Mouse (Mus musculus) heart, postnatal 36 days (tissue): ENCODE data around the gene Ctsw. TPM values are rescaled to one million over a fixed set of nuclear protein-coding genes. Genes with fewer than 3 reads are reported as not detected.

Experiments
- DNase-seq, 2 experiments: peaks; one replicate each; pipeline ENCODE4 v3.0.0; 2021 to 2022
- intact Hi-C: fragments of 180-260 bp; cut with DNase I; formaldehyde crosslinking; loops from one replicate; pipeline ENCODE4 v1.15.1; 2025
- total RNA-seq, 2 experiments: library from RNA; stranded (reverse); gene quantifications; 2 replicates each; pipeline ENCODE4 v1.2.3; 2021

Ctsw gene
- total RNA-seq, 2 experiments from 2014 or later: 0.43 TPM; not detected in 1

DNA sequence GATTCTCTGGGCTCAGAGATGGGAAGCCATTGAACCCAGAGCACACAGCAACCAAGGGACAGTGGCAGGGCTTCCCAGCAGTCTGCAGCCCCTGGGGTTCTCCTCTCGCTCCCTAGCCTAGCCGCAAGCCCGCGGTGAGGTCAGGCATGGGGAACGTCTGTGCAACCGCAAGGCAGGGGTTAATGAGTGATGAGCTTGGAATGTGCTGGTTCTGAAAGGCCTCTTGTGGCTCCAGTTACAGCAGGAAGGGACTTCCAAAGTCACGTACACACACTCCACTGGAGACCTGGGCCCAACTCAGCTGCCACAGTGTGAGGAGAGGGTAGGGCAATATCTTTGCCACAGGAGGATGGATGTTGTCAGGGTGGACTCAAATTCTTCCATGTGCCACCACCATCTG is 23.4 kb downstream of the Ctsw start:
- no peak for DNase-seq
- intact Hi-C loops: no loop called here

DNA sequence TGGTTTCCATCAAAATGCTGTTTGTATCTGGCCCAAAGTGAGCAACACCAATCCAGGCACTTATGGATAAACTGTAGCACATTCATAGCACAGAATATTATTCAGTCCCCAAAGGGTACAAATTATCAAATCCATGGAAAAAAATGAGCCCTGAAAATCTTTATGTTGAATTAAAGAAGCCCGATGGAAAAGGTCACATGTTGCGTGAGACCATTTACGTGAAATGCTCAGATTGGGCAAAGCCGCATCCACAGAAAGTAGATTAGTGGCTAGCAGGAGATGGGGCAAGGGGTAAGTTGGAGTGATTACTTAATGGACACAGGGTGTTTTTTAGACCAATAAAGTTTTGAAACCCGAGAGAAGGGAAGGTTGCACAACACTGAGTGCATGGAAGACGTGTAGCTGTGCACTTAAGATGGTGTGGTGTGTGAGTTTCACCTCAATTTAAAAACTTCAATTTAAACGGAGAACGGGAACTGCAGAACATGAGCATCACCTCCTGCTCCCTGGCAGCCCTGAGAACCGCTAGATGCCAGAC is 23.9 kb downstream of the Ctsw start:
- DNase-seq: no peak
- intact Hi-C loops: no loop called here

DNA sequence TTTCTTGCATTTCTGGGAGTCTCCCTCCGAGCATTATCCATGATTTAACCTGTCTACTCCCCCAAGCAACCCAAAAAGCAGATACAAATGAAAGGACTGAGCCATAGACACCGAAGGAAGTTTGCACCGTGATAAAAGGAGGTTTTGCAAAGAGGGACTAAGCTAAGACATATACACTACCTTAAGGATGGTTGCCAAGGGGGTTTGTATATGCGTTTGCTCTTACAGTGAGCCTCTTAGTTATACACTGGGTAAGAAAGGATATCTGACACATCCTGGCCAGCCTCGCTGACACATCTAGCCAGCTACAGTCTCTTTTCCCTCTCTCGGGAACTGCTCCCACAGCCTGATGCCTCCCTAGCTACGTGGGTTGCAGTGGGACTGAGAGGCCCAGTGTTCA is 34.4 kb downstream of the Ctsw start:
- DNase-seq: no peak
- intact Hi-C loops: loop anchor here (1.0 to 5.0 kb wide), 3 partner anchors 21 to 133 kb away; partner anchors contain the start of genes Ap5b1 and Mus81

DNA sequence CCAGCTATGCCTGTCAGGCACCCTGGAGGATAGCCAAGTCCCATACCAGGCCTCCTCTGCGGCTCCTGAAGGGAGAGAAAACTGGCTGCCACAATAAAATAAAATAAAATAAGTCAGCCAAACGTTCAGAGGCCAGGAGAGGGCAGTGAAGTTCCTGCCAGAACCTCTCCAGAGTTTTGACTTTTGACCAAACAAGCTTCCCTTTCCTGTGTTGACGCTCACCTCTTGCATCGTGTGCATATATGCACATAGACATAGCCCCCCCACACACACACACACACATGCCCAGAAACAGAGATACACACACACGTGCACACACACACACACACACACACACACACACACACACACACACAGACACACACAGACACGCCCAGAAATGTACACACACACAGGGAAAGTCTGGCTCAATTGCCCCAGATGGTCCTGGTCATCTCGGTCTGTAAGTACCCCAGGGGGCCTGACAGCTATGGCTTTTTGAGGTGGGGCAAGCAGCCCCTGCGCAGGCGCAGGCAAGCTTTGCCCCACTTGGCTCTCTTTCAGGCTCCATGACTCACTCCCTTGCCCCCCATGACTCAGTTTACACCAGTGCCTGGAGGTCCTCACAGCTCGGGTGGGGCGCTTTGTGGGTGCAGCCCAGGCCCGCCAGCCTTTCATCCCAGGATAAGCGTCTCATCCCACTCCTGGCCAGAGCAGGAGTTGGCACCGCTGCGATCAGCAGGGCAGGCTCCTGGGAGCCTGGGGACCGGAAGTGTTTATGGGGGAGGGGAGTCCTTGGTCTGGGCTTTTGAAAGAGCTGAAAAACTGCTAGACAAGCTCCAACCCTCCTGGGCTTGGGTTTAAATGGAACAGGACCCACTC is 35.1 kb downstream of the Ctsw start:
- DNase-seq: peak; percentile 45 to 64
- intact Hi-C loops: loop anchor here (1.0 to 5.0 kb wide), 3 partner anchors 22 to 134 kb away; partner anchors contain the start of genes Ap5b1 and Mus81

DNA sequence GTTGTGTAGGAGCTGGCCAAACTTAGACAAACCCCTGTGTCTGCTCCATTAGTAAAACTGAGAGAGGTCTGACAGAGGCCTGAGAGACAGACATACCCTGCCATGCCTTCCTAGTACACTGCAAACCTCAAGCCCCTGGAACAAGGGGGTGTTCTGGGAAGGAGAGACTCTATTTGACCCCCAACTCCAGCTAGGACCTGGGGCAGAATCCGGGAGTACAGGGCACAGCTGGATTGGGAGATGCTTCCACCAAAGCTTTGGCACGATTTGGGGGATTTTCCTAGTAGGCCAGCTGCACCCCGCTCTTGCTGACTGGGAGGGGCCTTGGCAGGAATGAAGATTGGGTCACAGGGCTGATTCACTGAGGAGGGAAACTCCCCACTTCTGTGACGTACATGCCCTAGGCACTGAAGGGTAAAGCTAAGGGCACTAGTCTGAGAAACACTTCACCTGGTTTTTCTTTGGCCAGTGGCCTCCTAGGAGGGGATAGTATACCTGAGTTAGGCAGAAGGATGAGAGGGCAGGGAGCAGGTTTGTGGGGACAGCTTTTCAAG is 36.3 kb downstream of the Ctsw start:
- DNase-seq: peak in 1 of 2 experiments; percentile 24

DNA sequence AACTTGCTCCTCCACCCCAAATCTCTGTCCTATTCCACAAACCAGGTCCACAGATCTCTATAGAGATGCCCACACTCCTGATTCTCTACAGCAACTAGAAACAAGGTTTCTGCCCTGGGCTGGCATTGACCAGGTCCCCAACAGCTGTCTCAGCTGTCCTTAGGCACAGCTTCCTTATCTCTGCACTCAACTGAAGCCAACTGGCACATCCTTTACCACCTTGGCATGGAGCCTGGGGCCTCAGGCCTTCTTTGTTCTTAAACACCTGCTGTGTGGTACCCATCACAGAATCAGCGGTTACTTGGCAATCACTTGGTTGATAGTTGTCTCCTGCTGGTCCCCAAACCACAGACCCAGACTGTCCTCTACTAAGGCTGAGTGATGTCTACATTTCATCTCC is 37.9 kb downstream of the Ctsw start:
- peak in 1 of 2 experiments; percentile 7 for DNase-seq
- intact Hi-C loops: loop anchor here (5.0 kb wide), 1 partner anchor 137 kb away; the partner anchor contains the start of gene Ap5b1

More for the DNA sequence above, 36.3 kb downstream of the Ctsw start:
- intact Hi-C loops: loop anchor here (5.0 kb wide), 1 partner anchor 135 kb away; the partner anchor contains the start of gene Ap5b1

DNA sequence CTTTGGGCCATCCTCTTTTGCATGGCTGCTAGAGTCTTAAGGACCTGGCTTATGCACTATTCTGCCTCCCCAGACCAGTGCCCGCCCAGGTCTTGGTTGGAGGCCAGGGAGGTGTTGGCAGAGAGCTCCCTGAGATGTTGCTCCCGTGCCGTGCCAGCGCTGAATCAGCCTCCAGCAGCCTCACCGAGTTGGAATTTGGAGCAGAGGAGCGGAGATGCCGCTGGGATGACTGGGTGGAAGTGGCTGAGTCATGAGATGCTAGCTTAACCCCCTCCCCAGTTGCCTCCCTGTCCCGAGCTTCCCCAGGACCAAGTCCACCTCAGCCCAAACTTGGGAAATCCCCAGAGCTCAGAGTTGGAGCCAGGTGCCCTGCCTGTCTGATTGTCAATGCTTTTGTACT is 38.5 kb downstream of the Ctsw start:
- intact Hi-C loops: loop anchor here (5.0 kb wide), 2 partner anchors 93 to 137 kb away; partner anchors contain the start of genes Ap5b1 and Catsper1
- DNase-seq: peak in 1 of 2 experiments; percentile 53

DNA sequence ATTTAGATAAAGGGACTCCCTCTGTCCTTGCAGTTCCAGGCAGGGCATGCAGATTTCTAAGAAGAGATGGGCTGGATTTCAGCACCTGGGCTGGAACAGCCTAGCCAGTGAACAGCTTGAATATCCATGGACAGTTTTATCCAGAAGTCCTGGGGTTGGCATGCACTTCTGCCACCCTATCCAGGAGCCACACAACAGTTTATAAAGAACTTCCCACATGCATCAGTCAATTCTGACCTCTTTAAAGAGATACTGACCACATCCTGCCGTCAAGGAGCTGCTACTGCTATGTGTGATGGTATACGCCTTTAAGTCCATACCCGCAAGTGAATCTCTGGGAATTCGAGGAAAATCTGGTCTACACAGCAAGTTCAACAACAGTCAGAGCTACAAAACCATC is 39.1 kb downstream of the Ctsw start:
- intact Hi-C loops: loop anchor here (5.0 kb wide), 1 partner anchor 92 kb away; the partner anchor contains the start of gene Catsper1
- DNase-seq: no peak

DNA sequence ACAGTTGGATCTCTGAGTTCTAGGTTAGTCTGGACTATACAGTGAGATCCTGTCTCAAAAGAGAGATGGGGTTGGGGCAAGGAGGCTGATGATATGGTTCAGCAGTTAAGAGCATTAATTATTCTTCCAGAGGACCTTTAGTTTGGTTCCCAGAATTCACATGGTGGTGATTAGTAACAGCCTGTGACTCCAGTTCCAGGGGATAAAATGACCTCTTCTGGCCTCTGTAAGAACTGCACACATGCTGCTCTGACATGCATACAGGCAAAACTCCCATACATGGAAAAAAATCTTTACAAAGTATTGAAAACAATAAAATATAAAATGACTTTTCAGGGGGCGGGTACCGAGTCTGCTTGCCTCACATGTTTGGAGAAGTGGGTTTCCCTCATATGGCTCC is 40.2 kb downstream of the Ctsw start:
- intact Hi-C loops: loop anchor here (5.0 kb wide), 1 partner anchor 91 kb away; the partner anchor contains the start of gene Catsper1
- peak in 1 of 2 experiments; percentile 40 for DNase-seq

DNA sequence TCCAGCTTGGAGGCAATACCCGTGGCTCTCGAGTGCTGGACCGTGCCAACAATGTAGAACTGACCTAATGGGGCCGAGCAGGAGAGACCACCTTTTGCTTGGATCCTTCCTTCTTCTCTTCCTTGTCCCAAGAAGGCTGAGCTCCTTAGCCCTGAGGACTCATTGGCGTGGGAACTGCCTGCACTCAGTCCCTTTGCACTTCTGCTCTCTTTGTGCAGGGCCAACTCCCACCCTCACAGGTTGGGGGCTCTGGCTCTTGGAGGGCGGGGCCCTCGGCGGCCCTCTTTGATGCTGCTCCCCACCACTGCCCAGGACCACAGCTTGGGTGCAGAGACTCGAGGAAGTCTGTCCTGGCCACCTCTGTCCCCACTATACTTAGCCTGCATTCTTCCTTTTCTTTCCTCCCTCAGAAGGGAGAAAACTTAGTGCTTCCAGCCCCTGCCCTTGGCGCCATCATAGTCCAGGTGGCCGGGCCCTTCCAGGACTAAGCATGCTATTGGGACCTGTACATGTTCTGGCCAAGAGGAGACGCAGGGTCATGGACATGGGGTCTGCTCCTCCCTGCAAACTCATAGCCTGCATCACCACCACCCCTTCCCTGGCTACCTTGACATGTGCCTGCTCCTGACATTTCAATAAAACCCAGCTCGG is 41.5 kb downstream of the Ctsw start:
- no peak for DNase-seq
- intact Hi-C loops: loop anchor here (5.0 kb wide), 1 partner anchor 89 kb away; the partner anchor contains the start of gene Catsper1

DNA sequence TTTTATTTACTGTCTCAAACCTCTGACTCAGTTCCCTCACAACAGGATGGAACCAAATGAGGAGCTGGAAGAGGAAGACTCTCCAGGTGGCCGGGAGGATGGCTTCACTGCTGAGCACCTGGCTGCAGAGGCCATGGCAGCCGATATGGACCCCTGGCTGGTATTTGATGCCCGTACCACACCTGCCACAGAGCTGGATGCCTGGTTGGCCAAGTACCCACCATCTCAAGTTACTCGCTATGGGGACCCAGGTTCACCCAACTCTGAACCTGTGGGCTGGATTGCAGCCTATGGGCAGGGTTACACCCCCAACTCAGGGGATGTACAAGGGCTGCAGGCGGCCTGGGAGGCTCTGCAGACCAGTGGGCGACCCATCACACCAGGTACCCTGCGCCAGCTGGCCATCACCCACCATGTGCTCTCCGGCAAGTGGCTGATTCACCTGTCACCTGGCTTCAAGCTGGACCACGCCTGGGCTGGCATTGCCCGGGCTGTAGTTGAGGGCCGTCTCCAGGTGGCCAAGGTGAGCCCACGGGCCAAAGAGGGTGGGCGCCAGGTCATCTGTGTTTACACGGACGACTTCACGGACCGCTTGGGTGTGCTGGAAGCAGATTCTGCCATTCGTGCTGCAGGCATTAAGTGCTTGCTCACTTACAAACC is 42.3 kb downstream of the Ctsw start:
- intact Hi-C loops: loop anchor here (2.0 to 5.0 kb wide), 2 partner anchors 59 to 89 kb away; partner anchors contain the start of genes Banf1, Catsper1 and Eif1ad
- no peak for DNase-seq

DNA sequence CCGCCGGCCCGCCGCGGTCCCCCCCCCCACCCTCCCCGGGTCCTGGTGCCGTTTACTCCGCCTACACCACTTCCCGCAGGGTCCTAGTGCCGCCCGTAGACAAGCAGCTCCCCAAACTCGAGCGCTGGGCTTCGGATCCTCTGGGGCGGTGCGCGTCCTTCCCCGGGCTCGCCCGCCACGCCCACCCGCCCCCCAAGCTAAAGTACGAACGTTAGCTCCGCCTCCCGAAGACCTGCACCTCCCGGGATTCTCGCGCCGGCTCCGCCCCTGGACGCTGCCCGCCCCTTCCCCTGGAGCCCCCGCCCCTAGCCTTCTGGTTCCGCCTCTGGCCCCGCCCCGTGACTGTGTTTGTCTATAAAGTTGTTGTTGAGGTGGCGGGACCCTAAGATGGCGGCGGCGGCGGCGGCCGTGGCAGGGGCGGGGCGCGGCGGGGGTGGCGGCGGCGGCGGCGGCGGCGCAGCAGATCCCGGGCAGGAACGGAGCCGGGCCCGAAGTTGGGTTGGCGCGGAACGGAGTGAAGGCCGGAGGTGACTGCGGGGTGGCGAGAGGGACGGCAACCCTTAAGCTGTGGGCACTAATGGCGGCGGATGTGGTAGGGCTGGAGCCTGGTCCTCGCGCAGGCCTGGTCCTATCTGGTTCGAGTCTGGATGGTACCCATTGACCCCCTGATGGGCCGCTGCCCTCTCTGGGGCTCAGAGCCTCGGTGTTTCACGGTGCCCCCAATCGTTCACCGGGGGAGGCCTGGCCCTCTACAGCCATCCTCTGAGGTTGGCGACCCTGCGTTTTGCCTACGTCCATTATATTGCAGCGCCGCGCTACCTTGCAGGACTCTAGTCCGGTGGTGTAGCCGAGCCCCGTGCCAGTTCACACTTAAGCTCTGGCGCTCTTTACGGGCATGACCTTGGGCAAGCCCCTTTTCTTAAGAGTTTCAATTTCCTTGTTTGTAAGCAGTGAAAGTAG is 43.2 kb downstream of the Ctsw start, which contains the start of the genes Drap1 and AI837181:
Gene Drap1, minus strand, starts transcription at position 198 of the 960 bp plus-strand sequence.
Gene AI837181, plus strand, starts transcription at position 363 of the 960 bp plus-strand sequence.
- intact Hi-C loops: loop anchor here (2.0 to 5.0 kb wide), 2 partner anchors 58 to 88 kb away; partner anchors contain the start of genes Banf1, Catsper1 and Eif1ad
- peak; percentile 93 to 95 for DNase-seq

DNA sequence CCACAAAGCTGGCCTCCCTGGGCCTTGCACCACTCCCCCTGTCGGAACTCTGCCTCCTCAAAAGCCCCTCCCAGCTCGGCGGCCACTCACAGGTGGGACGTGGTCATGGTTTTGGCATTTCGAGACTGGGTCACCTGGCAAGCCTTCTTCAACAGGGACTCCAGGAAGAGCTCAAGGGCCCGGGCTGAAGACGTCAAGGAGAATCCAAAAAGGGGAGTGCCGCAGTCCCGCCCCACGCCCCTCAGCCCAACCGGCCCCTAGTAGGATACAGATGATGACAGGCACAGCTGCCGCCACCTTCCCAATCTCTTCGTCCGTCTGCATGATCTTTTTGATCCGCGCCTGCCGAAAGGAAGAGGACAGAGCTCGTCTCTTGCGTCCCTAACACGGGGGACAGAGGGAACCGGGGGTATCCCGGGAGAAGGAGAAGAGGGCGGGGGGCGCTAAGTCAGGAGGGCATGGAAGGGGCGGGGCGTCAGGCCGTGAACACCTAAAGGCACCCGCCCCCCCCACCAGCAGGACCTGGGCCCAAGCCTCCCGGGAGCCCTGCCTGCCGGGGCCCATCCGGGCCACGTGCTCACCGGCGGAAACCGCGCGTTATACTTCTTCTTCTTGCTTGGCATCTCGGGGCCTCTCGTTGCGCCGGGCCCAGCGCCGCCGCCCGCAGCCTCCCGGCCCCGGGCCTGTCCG is 44.1 kb downstream of the Ctsw start:
- peak in 1 of 2 experiments; percentile 85 for DNase-seq
- intact Hi-C loops: loop anchor here (2.0 kb wide), 1 partner anchor 57 kb away; the partner anchor contains the start of genes Banf1 and Eif1ad

DNA sequence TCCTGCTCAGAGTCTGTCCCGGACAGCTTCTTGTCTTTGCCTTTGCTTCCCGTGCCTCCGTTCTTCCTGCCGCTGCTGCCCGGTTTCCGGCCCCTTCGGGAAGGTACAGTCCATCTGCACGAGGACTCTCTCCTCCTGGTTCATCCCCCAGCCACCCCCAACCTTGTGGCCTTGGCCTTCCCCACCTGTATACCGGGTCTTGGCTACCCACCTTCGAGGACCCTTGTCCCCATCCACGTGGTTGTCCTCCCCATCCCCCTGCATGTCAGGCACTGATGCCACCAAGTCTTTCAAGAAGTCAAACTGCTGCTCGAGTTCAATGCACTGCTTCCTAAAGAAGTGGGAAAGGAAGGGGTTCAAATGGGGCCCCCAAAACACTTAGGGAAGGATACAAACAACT is 44.7 kb downstream of the Ctsw start:
- intact Hi-C loops: loop anchor here (1.0 kb wide), 1 partner anchor 33 kb away; no protein-coding TSS in a partner anchor
- DNase-seq: no peak

DNA sequence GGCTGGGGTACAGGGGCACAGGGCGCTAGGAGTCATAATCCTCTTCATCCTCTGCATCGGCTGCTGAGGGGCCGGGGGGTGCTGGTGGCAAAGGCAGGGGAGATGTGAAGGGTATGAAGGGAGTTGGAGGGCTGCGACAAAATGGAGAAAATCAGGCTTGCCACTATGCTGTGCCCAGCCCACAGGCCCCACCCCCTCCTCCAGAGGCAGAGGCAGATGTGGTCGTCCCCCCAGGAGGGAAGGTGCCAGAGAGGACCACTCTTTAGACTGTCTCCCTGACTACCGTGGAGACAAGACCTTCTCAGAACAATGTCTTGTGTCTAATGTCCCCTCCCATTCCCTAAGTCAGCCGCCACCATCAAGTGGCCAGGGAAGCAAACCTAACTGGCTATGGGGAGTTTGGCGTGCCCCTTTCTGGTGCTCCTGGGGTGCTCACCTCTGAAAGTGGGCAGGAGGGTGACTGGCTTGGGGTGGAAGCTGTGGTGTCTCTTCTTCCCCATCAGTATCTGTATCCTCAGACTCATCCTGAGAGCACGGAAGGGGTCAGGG is 45.3 kb downstream of the Ctsw start:
- no peak for DNase-seq
- intact Hi-C loops: loop anchor here (1.0 kb wide), 1 partner anchor 33 kb away; no protein-coding TSS in a partner anchor

DNA sequence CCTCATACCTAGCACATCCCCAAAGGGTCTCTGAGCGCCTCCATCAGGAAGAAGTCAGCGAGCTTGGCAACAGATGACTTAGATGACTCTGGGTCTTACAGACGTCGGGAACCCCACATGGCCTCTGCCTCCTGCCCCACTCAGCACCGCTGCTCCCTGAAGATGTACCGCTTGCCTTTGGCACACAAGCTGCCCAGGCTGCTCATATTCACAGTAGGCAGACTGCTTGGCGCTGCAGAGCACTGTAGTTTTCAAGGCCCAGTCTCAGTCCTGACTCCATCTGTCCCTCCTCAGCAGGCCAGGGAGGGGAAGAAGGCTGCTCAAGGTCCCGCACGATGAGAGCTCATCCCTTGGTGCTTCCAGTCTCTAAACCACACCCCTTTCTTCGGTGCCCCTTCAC is 46.0 kb downstream of the Ctsw start:
- intact Hi-C loops: no loop called here
- no peak for DNase-seq

DNA sequence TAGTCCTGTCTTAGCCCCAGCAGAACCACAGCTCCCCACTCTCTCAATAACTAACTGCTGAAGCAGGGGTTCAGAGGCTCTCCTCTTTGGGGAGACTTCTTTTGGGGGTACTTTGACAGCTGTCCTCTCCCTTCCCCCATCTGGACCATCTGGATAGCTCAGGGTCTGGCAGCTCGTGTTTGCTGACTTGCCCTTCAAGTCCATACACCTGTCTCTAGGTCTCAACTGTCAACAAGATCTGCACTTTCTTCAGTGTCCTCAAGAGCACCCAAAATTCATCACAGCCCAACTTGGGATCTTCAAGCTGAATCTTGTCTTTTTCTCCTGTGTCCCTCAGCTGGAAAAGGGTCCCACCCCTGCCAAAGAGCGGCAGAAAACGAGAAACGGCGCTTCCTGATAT is 46.5 kb downstream of the Ctsw start:
- no peak for DNase-seq
- intact Hi-C loops: no loop called here
